Mouse (Mus musculus) liver, adult 2 months (tissue): Measurements from ENCODE around the gene Reg2.

Experiments used
- CTCF ChIP-seq: fragments of 200-500 bp; IDR thresholded peaks from 2 replicates; pipeline ENCODE4 v1.5.1; 2011; ENCODE audit warnings: low read depth, low read length, control low read depth
- POLR2A ChIP-seq: fragments of 200-500 bp; IDR thresholded peaks from 2 replicates; pipeline ENCODE4 v1.6.1; 2011; ENCODE audit warnings: low read length, control low read depth; ENCODE audit not compliant: insufficient read depth; ENCODE audit errors: extremely low read depth

DNA sequence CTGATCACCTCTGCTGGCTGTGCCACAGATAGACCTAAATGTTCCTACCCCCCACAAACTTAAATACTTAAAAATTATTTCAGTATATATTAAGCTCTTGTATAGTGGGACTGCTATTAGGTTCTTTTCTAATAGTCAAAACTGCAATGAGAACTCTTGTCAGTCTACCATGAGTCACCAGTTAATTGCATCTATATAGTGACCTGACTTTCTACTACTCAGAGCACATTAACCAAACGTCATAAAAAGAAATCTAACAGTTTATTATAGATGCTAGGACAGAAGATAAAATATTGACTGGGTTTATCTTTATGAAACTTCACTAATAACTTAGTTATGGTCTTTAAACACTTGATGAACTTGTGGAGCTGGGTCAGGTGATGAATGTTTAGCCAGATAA is 51.8 kb downstream of the Reg2 start:
- TF ChIP-seq CTCF = no peak
- no peak for TF ChIP-seq POLR2A
